ENCODE assay signal across 10 mouse cellular contexts in the genomic region with DNA sequence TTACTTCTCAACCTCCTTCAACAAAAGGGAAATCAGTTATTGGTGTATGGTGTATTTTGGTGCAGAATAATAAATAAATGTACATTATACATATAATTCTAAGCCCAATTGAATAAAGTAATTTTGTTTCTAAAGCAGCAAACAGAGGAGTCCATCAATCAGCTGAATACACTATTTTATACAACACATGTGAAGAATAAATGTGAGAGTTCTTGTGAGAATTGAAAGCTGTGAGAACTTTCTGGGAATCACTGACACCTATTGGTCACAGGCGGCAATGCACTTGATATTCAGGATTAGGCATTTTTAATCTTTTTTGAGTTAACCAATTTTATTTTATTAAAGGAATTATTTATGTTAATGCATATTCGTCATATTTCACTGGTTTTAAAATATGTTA.
DNase-seq lines count a peak whose midpoint lies in the region; ATAC-seq and TF ChIP-seq lines count a peak whose summit lies in the region.
"Had no signal": no experiment of that assay in that cellular context is flagged by ENCODE, and none has a peak within 500 bp of the region (broad histone marks: within the 10 kb centered on the region; RNA-seq: fewer than 3 reads in every experiment).

No protein-coding gene starts in this region.

- H3K4me1 ChIP-seq in MEL (ENCODE audit: control insufficient read depth in 1 of 2, insufficient read depth in 2 of 2, low read length in 2 of 2) = no peaks in the 10 kb centered on the region
- no peaks in the 10 kb centered on the region for H3K4me1 ChIP-seq in hindbrain, postnatal 0 days (ENCODE audit: insufficient read depth, low read length)
- H3K4me1 ChIP-seq: heart, embryonic 13.5 days; limb, embryonic 12.5 days had no signal

- no peaks in the 10 kb centered on the region for H3K9me3 ChIP-seq in MEL (replicated peaks; ENCODE audit: insufficient read depth, low read length)
- H3K9me3 ChIP-seq in hindbrain, postnatal 0 days (ENCODE audit: low read length) = no peaks in the 10 kb centered on the region
- H3K9me3 ChIP-seq: heart, embryonic 13.5 days; limb, embryonic 12.5 days had no signal

- TF ChIP-seq RAD21 in MEL (IDR thresholded peaks at IDR 0.05; ENCODE audit: low read depth, low read length) = peak; percentile 73

- WGBS in hindbrain, postnatal 0 days = 1% methylated on average over 2 of the region's 2 CpGs

- no peak for ATAC-seq in hindbrain, postnatal 0 days
- no peak for ATAC-seq in erythroblast, adult 5-6 weeks (replicated peaks; ENCODE audit: low FRiP score, poor library complexity, severe bottlenecking)

- H3K4me3 ChIP-seq in MEL (ENCODE audit: control insufficient read depth in 1 of 2, insufficient read depth in 1 of 2, low read depth in 2 of 2, low read length in 2 of 2) = no peak overlapping the region
- H3K4me3 ChIP-seq in hindbrain, postnatal 0 days (ENCODE audit: low read length) = no peak overlapping the region
- H3K4me3 ChIP-seq: heart, embryonic 13.5 days; limb, embryonic 12.5 days had no signal

- H3K79me2 ChIP-seq in MEL (ENCODE audit: control insufficient read depth, insufficient read depth, low read length, poor library complexity) = no peaks in the 10 kb centered on the region

- peak; percentile 19 to 69 (median 50); a peak in 5 of 6 replicates for TF ChIP-seq CTCF in MEL (IDR thresholded peaks at IDR 0.05 in 2 of 3, conservative IDR thresholded peaks at IDR 0.05 in 1 of 3; ENCODE audit: control insufficient read depth in 1 of 3, insufficient read depth in 1 of 3, low read depth in 2 of 3, low read length in 3 of 3, poor library complexity in 1 of 3, severe bottlenecking in 1 of 3)
- peak; percentile 79 for TF ChIP-seq CTCF in hindbrain, postnatal 0 days (IDR thresholded peaks at IDR 0.05; ENCODE audit: low read depth)

- no peak overlapping the region for H3K9ac ChIP-seq in MEL (ENCODE audit: control insufficient read depth, low read depth, low read length, poor library complexity, severe bottlenecking)
- H3K9ac ChIP-seq in hindbrain, postnatal 0 days (replicated peaks; ENCODE audit: low read length) = no peak overlapping the region
- H3K9ac ChIP-seq: heart, embryonic 13.5 days; limb, embryonic 12.5 days had no signal

- no peak overlapping the region for H3K4me2 ChIP-seq in hindbrain, postnatal 0 days (ENCODE audit: low read depth, low read length)
- H3K4me2 ChIP-seq: heart, embryonic 13.5 days; limb, embryonic 12.5 days had no signal

- H3K27me3 ChIP-seq in MEL (ENCODE audit: control insufficient read depth in 1 of 2, insufficient read depth in 2 of 2, low read length in 2 of 2) = no peaks in the 10 kb centered on the region
- no peaks in the 10 kb centered on the region for H3K27me3 ChIP-seq in hindbrain, postnatal 0 days (ENCODE audit: insufficient read depth, low read length)
- H3K27me3 ChIP-seq: heart, embryonic 13.5 days; limb, embryonic 12.5 days had no signal

- TF ChIP-seq POLR2A in MEL (IDR thresholded peaks at IDR 0.05; ENCODE audit: control insufficient read depth in 1 of 2, insufficient read depth in 1 of 2, low read depth in 1 of 2, low read length in 2 of 2, poor library complexity in 1 of 2) = no peak

- H3K27ac ChIP-seq in MEL (ENCODE audit: control insufficient read depth, low read depth, low read length) = no peak overlapping the region
- no peak overlapping the region for H3K27ac ChIP-seq in hindbrain, postnatal 0 days
- H3K27ac ChIP-seq: heart, embryonic 13.5 days; limb, embryonic 12.5 days had no signal

- TF ChIP-seq EP300 in MEL (IDR thresholded peaks at IDR 0.05; ENCODE audit: low read depth in 1 of 2, low read length in 2 of 2) = no peak

- DNase-seq in adrenal gland, postnatal 10 days = peak; percentile 7
- DNase-seq in adrenal gland, adult 8-10 months = no peak
- peak; percentile 21 to 29 for DNase-seq in kidney, postnatal 4 days
- no peak for DNase-seq in kidney, adult 11 months
- DNase-seq in MEL (ENCODE audit: low read depth, low spot score) = peak; percentile 33
- peak; percentile 70 for DNase-seq in hindbrain, postnatal 0 days (ENCODE audit: low spot score)
- DNase-seq in gastrocnemius, postnatal 4 days (ENCODE audit: low spot score in 2 of 2) = no peak

- H3K36me3 ChIP-seq in MEL (ENCODE audit: control insufficient read depth in 1 of 2, insufficient read depth in 2 of 2, low read length in 2 of 2) = no peaks in the 10 kb centered on the region
- no peaks in the 10 kb centered on the region for H3K36me3 ChIP-seq in hindbrain, postnatal 0 days (ENCODE audit: insufficient read depth, low read length)
- H3K36me3 ChIP-seq: heart, embryonic 13.5 days; limb, embryonic 12.5 days had no signal

TF ChIP-seq in MEL, 35 proteins besides CTCF, POLR2A, EP300 and RAD21:
- TF ChIP-seq SMC3 (IDR thresholded peaks at IDR 0.05; ENCODE audit: low read depth, low read length) (peak; percentile 76), ZC3H11A (IDR thresholded peaks at IDR 0.05; ENCODE audit: low read depth, low read length) (peak; percentile 65), E2F4 (IDR thresholded peaks at IDR 0.05; ENCODE audit: borderline replicate concordance, low read depth, low read length) (no peak)

Comparison
In these comparisons a context has a peak if more than half of its experiments do, and no peak if none do; other contexts are left out.
1. DNase-seq: peak in adrenal gland, postnatal 10 days (single experiment), kidney, postnatal 4 days (2 of 2), MEL (single experiment) and hindbrain, postnatal 0 days (single experiment); none in adrenal gland, adult 8-10 months (single experiment), kidney, adult 11 months (single experiment) and gastrocnemius, postnatal 4 days (0 of 2).